Mouse (Mus musculus) layer of hippocampus, adult 18-20 months (tissue): ENCODE data around the gene Arrb2. TPM values are rescaled to one million over a fixed set of nuclear protein-coding genes. Genes with fewer than 3 reads are reported as not detected.
"Not testable (repeated sequence)": the region's sequence is repeated elsewhere in the genome, so short reads cannot be mapped to it uniquely, and the experiment has no call there.

Experiments used
- DNase-seq, 2 experiments: peaks; one replicate each; pipeline ENCODE4 v3.0.0; 2022; ENCODE audit warnings: low spot score in 2 of 2
- total RNA-seq, 2 experiments: library from RNA; stranded (reverse); gene quantifications; 2 replicates each; pipeline ENCODE4 v1.2.3; 2021

Arrb2 gene
- total RNA-seq, 2 experiments from 2014 or later, result 93.5 to 100 TPM

DNA sequence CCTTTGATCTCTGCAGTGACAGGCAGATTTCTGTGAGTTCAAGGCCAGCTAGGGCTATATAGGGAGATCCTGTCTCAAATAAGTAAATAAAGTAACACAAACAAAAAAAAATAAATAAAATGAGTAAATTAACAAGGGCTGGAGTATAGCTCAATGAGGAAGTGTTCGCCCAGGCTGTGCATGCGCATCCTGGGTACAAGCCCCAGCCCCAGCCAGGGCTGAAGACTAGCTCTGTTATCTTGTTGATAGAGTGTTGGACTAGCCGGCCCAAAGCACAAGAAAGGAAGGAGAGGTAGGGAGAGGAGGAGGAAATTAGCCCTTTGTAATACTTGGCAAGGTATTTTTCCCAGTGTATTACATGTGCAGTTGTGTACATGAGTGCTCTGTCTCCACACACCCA is 11.5 kb downstream of the Arrb2 start:
- no peak for DNase-seq

DNA sequence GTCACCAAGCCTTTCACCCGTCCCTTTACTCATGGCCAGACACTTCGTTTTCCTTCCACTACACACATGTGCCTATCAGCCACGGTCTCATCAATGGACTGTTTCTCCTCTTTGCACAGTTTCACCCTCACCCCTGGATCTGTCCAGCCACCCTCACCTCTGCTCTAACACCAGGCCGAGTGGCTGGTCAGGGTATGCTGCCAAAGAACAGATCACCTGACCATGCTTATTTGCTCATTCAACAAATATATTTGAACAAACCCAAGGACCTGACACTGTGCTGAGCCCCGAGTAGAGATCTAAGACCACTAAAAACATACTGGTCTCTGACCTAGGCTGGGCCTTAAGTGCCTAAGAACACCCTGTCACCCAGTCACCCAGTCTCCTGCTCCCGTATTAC is 12.2 kb downstream of the Arrb2 start:
- DNase-seq, result no peak

- no peak for DNase-seq
These were observed 14.3 kb downstream of the Arrb2 start for GRCm38 (mm10) chr11:70446756-70447155.

- no peak for DNase-seq
These were observed 14.9 kb downstream of the Arrb2 start for GRCm38 (mm10) chr11:70447373-70447772.

DNA sequence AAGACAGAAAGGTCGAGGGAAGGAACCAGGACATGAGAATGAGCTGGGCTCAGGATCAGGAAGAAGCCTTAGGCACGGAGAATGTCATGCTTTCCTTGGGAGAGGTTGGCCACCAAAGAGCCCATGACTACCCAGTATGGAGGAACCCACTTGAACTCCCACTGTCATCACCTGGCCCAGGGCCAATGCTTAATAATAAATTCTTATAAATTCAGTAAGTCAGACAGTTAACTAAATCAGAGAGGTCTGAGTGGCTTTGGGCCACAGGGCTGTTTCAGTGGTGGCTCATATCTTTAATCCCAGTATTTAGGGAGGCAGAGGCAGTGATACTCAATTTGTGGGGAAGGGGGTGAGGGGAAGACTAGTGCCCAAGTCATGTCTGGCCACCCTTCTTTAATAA is 18.5 kb downstream of the Arrb2 start:
- DNase-seq, result no peak

- DNase-seq, result peak; percentile 89 to 96
These were observed 19.5 kb downstream of the Arrb2 start, which contains the start of gene Med11 for GRCm38 (mm10) chr11:70451797-70452498. Med11 (plus strand) TSS chr11:70451919.

GRCm38 (mm10) chr11:70453261-70454044 is 21.0 kb downstream of the Arrb2 start:
- no peak for DNase-seq

DNA sequence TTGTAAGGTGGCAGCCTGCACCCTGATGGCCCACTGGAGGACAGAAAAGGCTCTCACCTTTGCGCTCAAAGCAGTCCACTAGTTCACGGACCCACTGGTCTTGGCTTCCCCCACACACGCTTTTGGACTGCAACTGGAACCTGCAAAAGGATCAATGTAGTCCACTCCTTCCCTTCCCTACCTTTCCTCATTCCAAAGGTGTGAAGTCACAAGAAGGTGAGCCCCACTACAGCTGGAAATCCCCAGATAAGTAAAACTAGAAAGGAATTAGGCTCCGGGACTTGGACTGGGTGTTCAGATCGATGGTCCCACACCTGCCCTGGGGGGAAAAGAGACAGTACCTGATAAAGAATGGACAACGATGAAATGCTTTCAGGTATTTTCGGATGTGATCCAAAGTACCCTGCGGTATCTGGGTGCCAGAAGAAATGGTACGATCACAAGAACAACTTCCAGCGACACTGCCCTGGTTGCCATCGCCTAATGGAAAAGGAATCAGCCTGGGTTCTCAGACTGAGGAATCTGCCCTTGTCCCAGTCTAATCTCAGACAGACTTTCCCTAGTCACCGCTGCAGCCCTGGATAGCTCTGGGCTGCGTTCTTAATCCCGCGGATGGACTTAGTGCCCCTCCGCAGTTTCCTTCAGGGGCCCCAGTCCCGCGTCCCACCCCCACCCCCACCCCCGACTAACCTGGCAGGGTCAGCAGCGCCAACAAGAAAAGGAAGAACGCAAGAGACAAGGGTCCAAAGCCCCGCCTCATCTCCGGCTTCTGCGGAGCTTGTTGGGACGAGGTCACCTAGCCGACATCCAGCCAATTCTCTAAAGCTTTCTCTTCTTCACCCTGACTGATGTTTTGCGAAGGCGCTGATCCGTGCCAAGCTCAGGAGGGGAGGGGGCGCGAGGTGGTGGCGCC is 26.5 kb downstream of the Arrb2 start, which contains the start of gene Zmynd15:
Gene Zmynd15, plus strand, starts transcription at position 746 of the 913 bp plus-strand sequence.
- DNase-seq, result no peak

DNA sequence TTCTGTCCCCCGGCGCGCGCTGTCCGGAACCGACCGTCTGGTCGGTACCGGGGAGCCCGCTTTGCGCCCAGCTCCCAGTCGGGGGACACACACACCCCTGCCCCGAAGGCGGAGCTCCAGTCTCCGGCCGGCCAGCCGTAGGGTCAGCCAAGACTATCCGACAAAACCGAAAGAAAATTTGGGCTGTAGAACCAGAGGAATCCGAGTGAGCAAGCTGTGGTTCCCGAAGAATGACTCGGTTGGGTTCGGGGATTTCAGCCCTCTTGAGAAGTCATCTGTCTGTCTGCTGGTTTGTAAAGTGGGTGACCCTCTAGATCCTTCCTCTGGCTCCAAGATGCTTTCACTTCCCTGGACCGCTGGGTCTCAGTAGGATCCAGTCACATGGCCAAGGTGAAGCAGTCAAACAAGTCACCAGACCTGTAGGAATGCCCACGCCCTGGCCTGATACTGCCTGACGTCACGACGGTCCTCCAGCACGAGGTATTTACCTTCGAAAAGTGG is 27.2 kb downstream of the Arrb2 start, which contains the start of gene Cxcl16:
Gene Cxcl16, minus strand, starts transcription at position 384 of the 501 bp plus-strand sequence.
- no peak for DNase-seq

DNA sequence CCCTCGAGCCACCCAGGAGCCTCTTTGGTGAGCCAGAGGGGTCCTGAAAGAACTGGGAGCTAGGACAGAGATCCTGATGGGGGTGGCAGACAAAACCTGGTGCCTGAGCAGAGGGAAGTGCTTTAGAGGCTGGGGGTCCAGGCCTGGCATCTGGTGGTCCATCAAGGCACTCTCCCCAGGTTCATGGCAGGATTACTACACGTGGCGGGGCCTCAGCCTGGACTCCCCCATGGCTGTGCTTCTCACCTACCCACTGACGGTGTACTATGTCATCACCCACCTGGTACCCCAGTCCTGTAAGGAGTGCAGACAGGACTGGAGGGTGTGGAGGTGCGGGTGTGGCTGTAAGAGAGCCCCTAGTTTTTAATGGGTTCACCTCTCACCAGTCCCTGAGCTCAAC is 31.5 kb downstream of the Arrb2 start:
- no peak for DNase-seq

DNA sequence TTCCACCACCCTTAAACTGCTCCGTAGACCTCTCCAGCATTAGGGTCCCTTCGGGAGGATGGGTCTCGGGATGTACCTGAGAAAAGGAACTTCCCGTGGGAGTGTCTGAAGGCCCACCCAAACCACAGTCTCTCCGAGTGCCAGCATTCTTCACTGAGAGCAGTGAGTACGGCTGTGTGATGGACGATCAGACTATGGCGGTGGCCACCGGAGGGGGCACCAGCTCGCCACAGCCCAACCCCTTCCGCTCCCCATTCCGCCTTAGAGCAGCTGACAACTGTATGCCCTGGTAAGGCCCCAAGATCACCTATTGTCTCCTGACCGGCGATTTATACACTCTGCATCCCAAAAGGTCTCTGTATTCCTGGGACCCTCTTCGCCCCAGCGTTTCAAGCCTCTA is 32.8 kb downstream of the Arrb2 start:
- no peak for DNase-seq

DNA sequence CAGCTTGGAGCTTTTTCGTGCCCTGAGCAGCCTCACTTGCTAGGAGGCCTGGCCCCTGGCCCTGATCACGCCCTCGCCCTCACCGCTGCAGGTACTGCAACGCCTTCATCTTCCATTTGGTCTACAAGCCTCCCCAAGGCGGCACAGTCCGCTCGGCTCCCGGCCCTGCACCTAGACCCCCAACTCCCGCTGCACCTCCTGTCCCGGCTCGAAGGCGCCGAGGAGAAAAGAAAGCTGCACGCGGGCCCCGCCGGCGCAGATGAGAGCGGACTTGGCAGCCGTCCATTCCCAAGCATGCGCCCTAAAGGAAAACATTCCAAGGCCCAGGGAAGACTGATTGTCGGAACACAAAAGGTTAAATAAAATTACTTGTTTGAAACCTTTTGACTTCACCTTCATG is 33.4 kb downstream of the Arrb2 start:
- DNase-seq, result no peak

- no peak for DNase-seq
These were observed 35.6 kb downstream of the Arrb2 start for GRCm38 (mm10) chr11:70467902-70468619.

DNA sequence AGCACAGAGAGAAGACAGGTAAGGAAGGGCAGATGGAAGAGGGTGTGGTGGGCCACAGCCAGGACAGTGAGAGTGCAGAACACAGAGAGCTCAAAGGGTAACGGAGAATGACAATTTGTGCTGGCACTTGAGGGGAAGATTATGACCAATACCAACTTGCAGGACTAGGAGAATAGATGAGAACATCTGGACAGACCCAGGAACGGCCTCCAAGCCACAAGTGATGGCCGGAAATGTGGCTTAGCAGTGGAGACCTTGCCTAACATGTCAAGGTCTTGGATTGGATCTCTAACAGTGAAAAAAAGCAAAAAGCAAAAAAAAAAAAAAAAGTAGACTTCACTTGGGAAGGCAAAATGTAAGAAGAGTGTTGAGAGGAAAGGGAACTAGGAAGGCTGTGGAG is 37.3 kb downstream of the Arrb2 start:
- no peak for DNase-seq

DNA sequence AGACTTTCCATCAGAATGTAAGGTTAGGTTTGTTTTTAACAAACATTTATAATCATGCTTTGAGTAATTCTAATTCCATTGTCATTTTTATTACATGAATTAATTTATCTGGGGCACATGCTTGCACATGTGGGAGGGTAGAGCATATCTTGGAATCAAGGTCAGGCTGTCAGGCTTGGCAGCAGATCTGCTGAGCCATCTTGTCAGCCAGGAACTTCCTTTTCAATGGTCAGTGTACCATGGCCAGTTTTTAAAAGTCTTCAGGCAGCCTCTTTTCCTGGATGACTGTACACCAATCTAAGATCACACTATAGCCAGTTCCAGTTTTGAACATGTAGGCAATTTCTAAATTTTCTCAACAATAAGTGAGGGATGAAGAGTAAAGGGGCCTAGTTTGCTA is 40.3 kb downstream of the Arrb2 start:
- DNase-seq, result no peak

DNA sequence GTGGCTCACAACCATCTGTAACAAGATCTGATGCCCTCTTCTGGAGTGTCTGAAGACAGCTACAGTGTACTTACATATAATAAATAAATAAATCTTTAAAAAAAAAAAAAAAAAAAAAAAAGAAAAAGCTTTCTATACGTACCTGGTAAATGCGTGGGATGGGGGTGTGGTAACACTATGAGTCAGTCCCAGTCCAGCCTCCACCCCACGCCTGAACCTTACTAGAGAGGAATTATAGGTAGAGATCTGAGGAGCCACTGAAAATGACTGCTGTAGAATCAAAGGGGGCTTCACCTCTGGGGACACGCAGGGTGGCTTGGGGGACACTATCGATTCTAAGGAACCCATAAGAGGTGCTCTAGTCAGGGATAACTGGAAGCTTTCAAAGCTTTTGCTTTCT is 40.9 kb downstream of the Arrb2 start:
- not testable (repeated sequence) for DNase-seq

DNA sequence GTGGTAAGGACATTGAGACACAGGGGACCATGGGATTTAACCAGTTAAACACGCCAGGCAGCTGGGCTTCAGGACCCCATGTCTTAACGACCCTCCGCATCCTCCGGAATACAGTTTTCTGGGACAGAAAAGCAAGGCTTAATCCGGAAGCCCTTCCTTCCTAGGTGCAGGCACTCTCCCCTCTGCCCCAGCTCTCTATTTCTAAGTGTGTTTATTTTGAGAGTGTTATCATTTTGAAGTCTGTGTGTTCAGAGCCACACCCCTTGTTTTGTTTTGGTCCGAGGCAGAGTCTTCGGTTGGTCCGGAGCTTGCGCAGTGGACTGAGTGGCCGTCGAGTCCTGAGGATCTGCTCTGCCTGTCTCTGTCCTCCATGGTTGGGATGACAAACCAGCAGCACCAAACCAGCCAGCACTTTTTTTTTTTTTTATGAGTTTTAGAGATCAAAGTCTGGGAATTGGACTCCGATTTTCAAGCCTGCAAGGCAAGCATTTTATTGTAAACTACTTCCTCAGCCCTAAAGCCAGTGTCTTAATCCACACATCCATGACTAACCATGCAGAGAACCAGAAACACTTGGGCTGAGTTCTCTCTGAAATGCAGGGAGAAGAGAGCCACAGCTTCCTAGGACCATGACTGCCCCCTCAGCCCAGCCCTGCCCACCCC is 42.6 kb downstream of the Arrb2 start:
- no peak for DNase-seq

GRCm38 (mm10) chr11:70485498-70485897 is 53.1 kb downstream of the Arrb2 start:
- DNase-seq, result no peak

DNA sequence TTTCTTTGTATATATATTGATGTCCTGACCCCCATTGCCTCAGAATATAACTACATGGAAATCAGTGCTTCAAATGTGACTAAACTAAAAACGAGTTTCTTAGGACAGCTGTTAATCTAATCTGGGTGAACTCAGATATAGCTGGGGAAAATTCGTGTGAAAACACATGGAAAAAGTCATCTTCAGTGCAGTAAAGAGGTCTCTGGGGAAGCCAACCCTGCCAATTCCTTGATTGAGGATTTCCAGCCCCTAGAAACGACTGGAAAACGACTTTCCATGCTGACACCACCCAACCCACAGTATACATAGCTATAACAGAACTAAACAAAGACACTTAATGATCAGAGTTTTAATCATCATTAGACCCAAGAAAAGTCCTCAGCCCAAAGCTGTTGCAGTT is 55.4 kb downstream of the Arrb2 start:
- DNase-seq, result no peak

DNA sequence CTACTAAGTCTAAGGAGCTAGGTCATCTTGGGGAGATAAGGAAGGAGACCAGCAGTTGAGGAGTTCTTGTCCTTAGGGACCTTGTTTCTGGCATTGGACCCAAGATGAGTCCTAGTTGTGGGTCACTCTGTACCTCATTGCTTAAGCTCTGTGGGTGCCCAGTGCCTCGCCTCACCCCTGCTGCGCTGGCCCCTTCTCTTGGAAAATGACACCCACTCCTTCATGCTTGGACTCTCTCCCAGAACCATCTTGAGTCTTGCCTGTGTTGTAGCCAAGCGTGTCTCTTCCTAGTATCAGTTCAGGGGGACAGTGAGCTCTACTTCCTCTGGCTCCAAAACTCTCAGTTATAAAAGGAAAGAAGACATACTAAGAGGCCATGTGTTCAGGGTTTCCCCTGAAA is 56.7 kb downstream of the Arrb2 start:
- no peak for DNase-seq
